Mouse (Mus musculus): ENCODE data around the gene Olfr1079. TPM values are rescaled to one million over a fixed set of nuclear protein-coding genes. Genes with fewer than 3 reads are reported as not detected.
"Not testable (repeated sequence)": the region's sequence is repeated elsewhere in the genome, so short reads cannot be mapped to it uniquely, and the experiment has no call there.

Gene Olfr1079
- polyA plus RNA-seq (2016; fragmentation: Nextera tagmentation; extraction: Ambion mirVana) = not detected in 2 replicates

- ATAC-seq = no peak
- WGBS (ENCODE audit: insufficient replicate concordance) = 42% methylated on average over 1 of the region's 1 CpGs
- H3K4me2 ChIP-seq = no peak within 1 kb of the TSS
- no peak within 1 kb of the TSS for H3K4me3 ChIP-seq
- H3K9ac ChIP-seq = no peak within 1 kb of the TSS
- no peaks in the 10 kb centered on the region for H3K9me3 ChIP-seq (replicated peaks)
- no peaks in the 10 kb centered on the region for H3K36me3 ChIP-seq
- no peaks in the 10 kb centered on the region for H3K27me3 ChIP-seq (replicated peaks)
- H3K4me1 ChIP-seq = no peaks in the 10 kb centered on the region
- no peak within 1 kb of the TSS for H3K27ac ChIP-seq
Measured at GRCm38 (mm10) chr2:86542380-86542779, at the start of gene Olfr1079. Gene Olfr1079, minus strand, starts transcription at chr2:86542480.

- H3K9me3 ChIP-seq (replicated peaks); H3K9ac ChIP-seq; H3K27ac ChIP-seq; H3K36me3 ChIP-seq; H3K4me3 ChIP-seq; H3K4me1 ChIP-seq; ATAC-seq; H3K27me3 ChIP-seq (replicated peaks); H3K4me2 ChIP-seq: not testable (repeated sequence)
Measured at GRCm38 (mm10) chr2:86558135-86558534, 15.9 kb upstream of the Olfr1079 start, which contains the start of gene Olfr1080. Gene Olfr1080, minus strand, starts transcription at chr2:86558235.

GRCm38 (mm10) chr2:86530991-86531390, 11.3 kb downstream of the Olfr1079 start:
- Histone ChIP-seq H3K27me3 (replicated peaks) (no peaks in the 10 kb centered on the region), H3K9ac (no peak overlapping the region), H3K4me3 (no peak overlapping the region), H3K4me2 (no peak overlapping the region), H3K36me3 (no peaks in the 10 kb centered on the region), H3K4me1 (no peaks in the 10 kb centered on the region), H3K27ac (no peak overlapping the region), H3K9me3 (replicated peaks) (no peaks in the 10 kb centered on the region)
- no peak for ATAC-seq
- 49% methylated on average over 1 of the region's 1 CpGs for WGBS (ENCODE audit: insufficient replicate concordance)

- no peak for ATAC-seq
- 62% methylated on average over 1 of the region's 1 CpGs for WGBS (ENCODE audit: insufficient replicate concordance)
- Histone ChIP-seq H3K4me3 (no peak within 1 kb of the TSS), H3K4me1 (no peaks in the 10 kb centered on the region), H3K36me3 (no peaks in the 10 kb centered on the region), H3K9ac (no peak within 1 kb of the TSS), H3K9me3 (replicated peaks) (no peaks in the 10 kb centered on the region), H3K27ac (no peak within 1 kb of the TSS), H3K4me2 (no peak within 1 kb of the TSS), H3K27me3 (replicated peaks) (no peaks in the 10 kb centered on the region)
Measured at GRCm38 (mm10) chr2:86508161-86508560, 34.1 kb downstream of the Olfr1079 start, which contains the start of gene Olfr1076. Gene Olfr1076, plus strand, starts transcription at chr2:86508461.

- Histone ChIP-seq H3K27ac (no peak within 1 kb of the TSS), H3K4me3 (no peak within 1 kb of the TSS), H3K27me3 (replicated peaks) (no peaks in the 10 kb centered on the region), H3K9ac (no peak within 1 kb of the TSS), H3K4me2 (no peak within 1 kb of the TSS), H3K36me3 (no peaks in the 10 kb centered on the region), H3K9me3 (replicated peaks) (no peaks in the 10 kb centered on the region), H3K4me1 (no peaks in the 10 kb centered on the region)
- no peak for ATAC-seq
- 24% methylated on average over 1 of the region's 1 CpGs for WGBS (ENCODE audit: insufficient replicate concordance)
Measured at GRCm38 (mm10) chr2:86487286-86487685, 55.0 kb downstream of the Olfr1079 start, which contains the start of gene Olfr228. Gene Olfr228, minus strand, starts transcription at chr2:86487386.

Other genes with a start within 250 kb of the Olfr1079 start
- gene Olfr1053, start 227.2 kb downstream of the Olfr1079 start, polyA plus RNA-seq (2016; fragmentation: Nextera tagmentation; extraction: Ambion mirVana) = not detected in 2 replicates
- gene Olfr1054, start 207.0 kb downstream of the Olfr1079 start, polyA plus RNA-seq (2016; fragmentation: Nextera tagmentation; extraction: Ambion mirVana) = not detected in 2 replicates
- not detected in 2 replicates for gene Olfr1055, start 192.2 kb downstream of the Olfr1079 start, polyA plus RNA-seq (2016; fragmentation: Nextera tagmentation; extraction: Ambion mirVana)
- not detected in 2 replicates for gene Olfr1056, start 180.0 kb downstream of the Olfr1079 start, polyA plus RNA-seq (2016; fragmentation: Nextera tagmentation; extraction: Ambion mirVana)
- not detected in 2 replicates for gene Olfr1057, start 164.1 kb downstream of the Olfr1079 start, polyA plus RNA-seq (2016; fragmentation: Nextera tagmentation; extraction: Ambion mirVana)
- not detected in 2 replicates for gene Olfr1058, start 153.9 kb downstream of the Olfr1079 start, polyA plus RNA-seq (2016; fragmentation: Nextera tagmentation; extraction: Ambion mirVana)
- gene Olfr1061, start 128.4 kb downstream of the Olfr1079 start, polyA plus RNA-seq (2016; fragmentation: Nextera tagmentation; extraction: Ambion mirVana) = not detected in 2 replicates
- gene Olfr1062, start 115.7 kb downstream of the Olfr1079 start, polyA plus RNA-seq (2016; fragmentation: Nextera tagmentation; extraction: Ambion mirVana) = not detected in 2 replicates
- not detected in 2 replicates for gene Olfr1065, start 91.9 kb downstream of the Olfr1079 start, polyA plus RNA-seq (2016; fragmentation: Nextera tagmentation; extraction: Ambion mirVana)
- gene Olfr1066, start 86.2 kb downstream of the Olfr1079 start, polyA plus RNA-seq (2016; fragmentation: Nextera tagmentation; extraction: Ambion mirVana) = not detected in 2 replicates
- not detected in 2 replicates for gene Olfr228, start 55.1 kb downstream of the Olfr1079 start, polyA plus RNA-seq (2016; fragmentation: Nextera tagmentation; extraction: Ambion mirVana)
- gene Olfr1076, start 34.0 kb downstream of the Olfr1079 start, polyA plus RNA-seq (2016; fragmentation: Nextera tagmentation; extraction: Ambion mirVana) = not detected in 2 replicates
- gene Olfr1080, start 15.8 kb upstream of the Olfr1079 start, polyA plus RNA-seq (2016; fragmentation: Nextera tagmentation; extraction: Ambion mirVana) = not detected in 2 replicates
- not detected in 2 replicates for gene Olfr1082, start 56.5 kb upstream of the Olfr1079 start, polyA plus RNA-seq (2016; fragmentation: Nextera tagmentation; extraction: Ambion mirVana)
- gene Olfr1084, start 97.2 kb upstream of the Olfr1079 start, polyA plus RNA-seq (2016; fragmentation: Nextera tagmentation; extraction: Ambion mirVana) = not detected in 2 replicates
- not detected in 2 replicates for gene Olfr1085, start 119.5 kb upstream of the Olfr1079 start, polyA plus RNA-seq (2016; fragmentation: Nextera tagmentation; extraction: Ambion mirVana)
- gene Olfr1086, start 137.6 kb upstream of the Olfr1079 start, polyA plus RNA-seq (2016; fragmentation: Nextera tagmentation; extraction: Ambion mirVana) = not detected in 2 replicates
- gene Olfr1087, start 155.9 kb upstream of the Olfr1079 start, polyA plus RNA-seq (2016; fragmentation: Nextera tagmentation; extraction: Ambion mirVana) = not detected in 2 replicates
- gene Olfr1089, start 191.2 kb upstream of the Olfr1079 start, polyA plus RNA-seq (2016; fragmentation: Nextera tagmentation; extraction: Ambion mirVana) = not detected in 2 replicates
- not detected in 2 replicates for gene Olfr1090, start 216.5 kb upstream of the Olfr1079 start, polyA plus RNA-seq (2016; fragmentation: Nextera tagmentation; extraction: Ambion mirVana)
- not detected in 2 replicates for gene Olfr1093, start 240.0 kb upstream of the Olfr1079 start, polyA plus RNA-seq (2016; fragmentation: Nextera tagmentation; extraction: Ambion mirVana)

Data from liver, embryonic 12.5 days (tissue).